Mouse (Mus musculus) urinary bladder, postnatal 4 days (tissue): ENCODE data around the gene Teddm3.
"Not testable (repeated sequence)": the region's sequence is repeated elsewhere in the genome, so short reads cannot be mapped to it uniquely, and the experiment has no call there.

Experiments
- DNase-seq, 2 experiments: peaks; one replicate each; pipeline ENCODE4 v3.0.0; 2021 to 2022; ENCODE audit warnings: low spot score in 2 of 2

Gene Teddm3

GRCm38 (mm10) chr16:21153900-21154299, at the start of gene Teddm3:
Gene Teddm3, minus strand, starts transcription at chr16:21154000.
- DNase-seq = not testable (repeated sequence)

DNA sequence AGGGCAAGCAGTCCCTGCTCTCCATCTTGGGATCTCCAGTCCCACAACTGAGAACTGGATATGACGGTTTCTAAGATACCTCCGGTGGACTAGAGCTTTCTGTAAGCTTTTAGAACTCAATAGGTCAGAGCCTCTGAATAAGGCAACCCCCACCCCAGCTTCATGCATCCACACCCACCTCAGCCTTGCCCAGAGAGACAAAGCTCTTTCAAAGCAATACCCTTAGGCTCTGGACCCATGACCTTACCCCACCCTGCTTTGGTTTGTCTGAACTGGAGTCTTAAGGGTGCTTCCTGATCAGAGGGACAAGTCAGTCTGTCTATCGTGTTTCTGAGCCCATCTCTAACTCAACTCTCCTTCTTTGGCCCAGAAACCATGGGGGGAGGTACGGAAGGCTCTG, 48.9 kb upstream of the Teddm3 start:
- no peak for DNase-seq

DNA sequence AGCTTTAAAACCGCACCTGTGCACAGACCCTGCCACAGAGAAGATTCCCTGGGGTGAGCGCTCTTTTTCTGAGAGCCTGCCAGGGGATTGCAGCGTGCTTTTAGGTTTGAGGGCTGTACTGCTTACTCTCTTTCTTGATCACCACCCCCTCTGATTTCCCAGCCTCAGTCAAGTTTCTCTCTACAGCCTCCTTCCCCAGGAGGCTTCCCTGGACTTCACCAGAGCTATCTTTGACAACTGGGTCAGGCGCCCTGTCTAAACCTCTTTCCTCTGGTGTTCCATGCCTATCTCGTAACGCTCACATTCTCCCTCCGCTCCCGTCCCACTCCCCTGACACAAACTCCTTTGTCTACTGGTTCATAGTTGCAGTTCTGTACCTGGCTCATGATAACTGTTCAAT, 45.6 kb upstream of the Teddm3 start:
- no peak for DNase-seq

GRCm38 (mm10) chr16:21198529-21198928, 44.7 kb upstream of the Teddm3 start:
- no peak for DNase-seq

- no peak for DNase-seq
These were observed 44.2 kb upstream of the Teddm3 start for GRCm38 (mm10) chr16:21198006-21198405.

DNA sequence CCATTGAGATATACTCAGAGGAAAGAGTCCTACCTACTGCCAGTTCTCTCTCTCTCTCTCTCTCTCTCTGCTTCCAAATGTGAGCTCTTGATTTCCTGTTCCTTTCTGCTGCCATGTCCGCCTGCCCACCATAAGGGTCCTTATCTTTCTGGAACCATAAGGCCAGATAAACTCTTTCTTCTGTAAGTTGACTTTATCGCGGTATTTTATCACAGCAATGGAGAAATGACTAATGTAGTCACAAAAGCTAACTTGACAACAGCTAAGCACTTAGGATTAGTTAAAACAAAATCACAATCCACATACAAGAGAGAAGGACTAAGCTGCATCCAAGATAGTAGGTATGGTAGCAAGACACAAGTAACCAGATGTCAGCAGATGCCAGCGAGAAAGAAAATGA, 43.7 kb upstream of the Teddm3 start:
- no peak for DNase-seq

DNA sequence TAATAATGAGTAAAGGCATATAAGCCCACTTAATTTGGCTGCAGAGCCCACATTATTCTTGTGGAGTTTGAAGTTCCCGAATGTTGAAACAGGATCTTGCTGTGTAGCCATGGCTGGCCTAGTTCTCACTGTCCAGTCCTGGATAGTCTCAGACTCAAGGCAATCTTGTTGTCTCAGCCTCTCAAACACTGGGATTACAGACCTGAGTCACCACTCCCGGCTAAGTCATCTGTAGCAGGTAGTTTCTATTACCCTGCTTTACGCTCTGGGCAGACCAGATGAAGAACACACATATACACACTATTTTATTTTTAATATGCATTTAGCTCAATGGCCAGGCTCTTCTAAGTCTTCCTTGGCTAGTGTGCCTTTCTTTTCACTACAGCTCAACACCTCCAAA, 42.8 kb upstream of the Teddm3 start:
- DNase-seq = no peak

GRCm38 (mm10) chr16:21195260-21195866, 41.6 kb upstream of the Teddm3 start:
- DNase-seq = no peak

DNA sequence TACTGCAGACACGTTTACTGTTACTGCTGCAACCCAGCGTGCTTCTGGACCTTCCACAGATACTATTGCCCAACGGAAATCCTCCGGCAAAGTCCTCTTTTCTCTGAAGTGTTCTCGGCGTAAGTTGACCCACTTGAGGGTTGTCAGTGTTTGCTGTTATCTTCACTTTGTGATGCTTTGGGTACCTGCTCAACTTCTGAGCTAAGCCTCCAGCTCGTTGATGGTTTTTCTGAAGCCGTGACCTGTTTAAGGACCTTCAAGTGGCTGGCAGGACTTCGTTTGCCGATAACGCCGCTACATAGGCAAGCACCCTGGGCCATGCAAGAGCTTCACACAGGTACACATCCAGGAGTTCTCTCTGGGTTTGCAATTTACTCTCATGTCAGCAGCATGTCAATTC, 40.4 kb upstream of the Teddm3 start:
- no peak for DNase-seq

DNA sequence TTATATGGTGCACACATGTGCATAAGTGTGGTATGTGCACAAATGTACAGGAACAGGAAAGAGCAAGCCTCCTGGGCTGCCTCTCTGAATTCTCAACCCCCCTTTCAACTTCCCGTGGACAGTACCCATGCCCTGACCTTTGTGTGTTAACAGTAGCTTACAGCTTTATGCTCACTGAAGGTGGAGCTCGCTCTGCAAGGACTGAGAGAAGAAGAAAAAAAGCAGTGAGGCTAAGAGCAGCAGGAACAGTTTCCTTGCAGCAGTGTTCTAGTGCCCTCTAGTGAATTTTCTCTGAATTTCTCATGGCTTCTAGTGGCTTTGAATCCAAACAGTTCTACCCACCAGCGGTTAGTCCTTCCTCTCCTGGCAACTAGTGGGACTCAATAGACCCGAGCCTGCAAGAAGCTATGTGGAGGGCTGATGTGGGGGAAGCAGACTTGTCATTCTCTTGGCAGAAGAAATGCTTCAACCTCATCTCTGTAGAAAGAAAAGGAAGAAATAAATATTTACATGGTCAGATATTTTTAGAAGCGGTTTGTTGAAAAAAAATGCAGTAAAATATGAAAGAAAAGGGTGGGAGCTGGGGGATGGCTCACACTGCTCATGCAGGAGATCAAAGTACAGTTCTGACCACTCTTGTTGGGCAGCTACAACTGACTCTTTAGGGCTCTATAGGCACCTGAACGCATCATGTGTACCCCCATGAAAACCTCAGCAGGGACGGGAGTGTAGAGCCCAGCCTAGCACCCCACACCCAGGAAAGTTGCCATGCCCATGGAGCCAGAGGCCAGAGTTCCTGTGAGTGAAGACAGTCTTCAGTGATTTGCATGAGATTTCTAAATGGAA, 38.9 kb upstream of the Teddm3 start:
- no peak for DNase-seq

DNA sequence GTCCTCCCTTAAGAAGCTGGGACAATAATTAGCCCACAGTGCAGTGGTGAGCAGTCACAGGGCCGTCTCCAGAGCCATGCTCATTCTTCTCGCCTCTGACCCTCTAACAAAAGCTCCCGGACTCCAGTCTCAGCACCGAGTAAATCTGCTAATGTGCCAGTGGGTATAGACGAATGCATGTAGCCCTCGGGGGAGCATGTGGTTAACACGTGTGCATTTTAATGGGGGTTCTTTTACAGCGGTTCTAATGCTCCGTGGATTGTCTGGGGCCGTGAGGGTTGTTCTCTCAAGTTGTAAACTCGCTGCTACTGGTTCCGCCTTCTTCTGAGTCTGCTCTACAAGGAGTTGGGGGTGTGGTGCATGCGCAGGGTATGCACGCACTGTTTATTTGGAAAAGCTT, 37.8 kb upstream of the Teddm3 start:
- DNase-seq = no peak

GRCm38 (mm10) chr16:21188345-21188744, 34.5 kb upstream of the Teddm3 start:
- DNase-seq = no peak

DNA sequence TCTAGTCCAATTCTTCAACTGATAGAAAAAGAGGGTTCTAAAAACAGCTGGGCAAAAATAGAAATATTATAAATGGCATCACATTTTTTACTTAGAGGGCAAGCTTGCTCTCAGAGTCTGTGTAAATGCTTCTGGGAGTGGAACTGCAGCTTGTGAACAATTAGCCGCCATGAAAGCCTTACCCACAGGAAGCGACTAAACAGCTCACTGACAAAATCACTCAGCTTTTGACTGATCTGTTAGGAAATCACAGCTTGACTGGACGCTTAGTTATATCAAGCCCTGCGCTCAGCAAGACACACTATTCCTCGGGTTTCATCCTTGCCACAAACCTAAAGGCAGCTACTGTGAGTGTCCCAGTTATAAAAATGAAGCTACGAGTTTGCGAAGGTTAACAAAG, 33.8 kb upstream of the Teddm3 start:
- no peak for DNase-seq

GRCm38 (mm10) chr16:21184697-21185096, 30.9 kb upstream of the Teddm3 start:
- no peak for DNase-seq

GRCm38 (mm10) chr16:21182108-21182507, 28.3 kb upstream of the Teddm3 start:
- no peak for DNase-seq

DNA sequence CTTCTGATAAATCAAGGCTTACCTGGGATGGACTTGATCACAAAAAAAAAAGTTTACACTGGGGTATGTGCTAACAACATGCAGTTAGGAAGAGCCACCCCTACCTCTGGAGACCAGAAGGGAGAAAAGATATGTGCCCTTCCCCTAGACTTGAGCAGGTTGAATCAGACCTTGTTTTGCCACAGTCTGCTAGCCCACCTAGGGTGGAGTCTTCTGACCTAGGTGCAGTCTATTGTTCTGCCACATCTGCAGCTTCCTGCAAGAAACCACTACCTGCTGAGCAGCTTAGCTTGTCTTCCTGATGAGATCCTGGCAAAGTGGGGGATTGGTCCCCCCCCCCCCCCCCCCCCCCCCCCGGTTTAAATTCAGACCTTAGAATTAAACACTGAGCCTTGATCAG, 21.4 kb upstream of the Teddm3 start:
- no peak for DNase-seq

GRCm38 (mm10) chr16:21168730-21169129, 14.9 kb upstream of the Teddm3 start:
- no peak for DNase-seq

- not testable (repeated sequence) for DNase-seq
These were observed 11.8 kb upstream of the Teddm3 start for GRCm38 (mm10) chr16:21165343-21166220.

GRCm38 (mm10) chr16:21163423-21163822, 9.6 kb upstream of the Teddm3 start:
- DNase-seq = not testable (repeated sequence)

GRCm38 (mm10) chr16:21159226-21159625, 5.4 kb upstream of the Teddm3 start:
- not testable (repeated sequence) for DNase-seq

- not testable (repeated sequence) for DNase-seq
These were observed 2.5 kb upstream of the Teddm3 start for GRCm38 (mm10) chr16:21156261-21156660.
